Comparison of ENCODE assay signal across 8 mouse cellular contexts in genomic region chr2:26498694-26499093, GRCm38 (mm10). TPM values are rescaled to one million over a fixed set of nuclear protein-coding genes. Genes with fewer than 3 reads are reported as not detected.
DNase-seq lines count a peak whose midpoint lies in the region; ATAC-seq and TF ChIP-seq lines count a peak whose summit lies in the region.

No protein-coding gene starts in this region.

- H3K27me3 ChIP-seq in forebrain, embryonic 10.5 days (ENCODE audit: poor library complexity, severe bottlenecking) = peaks cover 56% of the 10 kb centered on the region
- no peaks in the 10 kb centered on the region for H3K27me3 ChIP-seq in forebrain, postnatal 0 days (ENCODE audit: insufficient read depth, low read length)
- H3K27me3 ChIP-seq in liver, adult 2 months (ENCODE audit: control insufficient read depth, insufficient read depth, low read length) = no peaks in the 10 kb centered on the region
- peaks cover 53% of the 10 kb centered on the region for H3K27me3 ChIP-seq in liver, embryonic 12.5 days (replicated peaks)
- H3K27me3 ChIP-seq in hindbrain, embryonic 16.5 days (replicated peaks; ENCODE audit: control insufficient read depth, insufficient read depth, low read length) = no peaks in the 10 kb centered on the region
- peaks cover 15% of the 10 kb centered on the region for H3K27me3 ChIP-seq in midbrain, postnatal 0 days (ENCODE audit: insufficient read depth, low read length)

- no peak overlapping the region for H3K9ac ChIP-seq in forebrain, postnatal 0 days
- peak overlapping the region; percentile 5; the same call in 1 of the 2 replicates for H3K9ac ChIP-seq in liver, adult 2 months (ENCODE audit: low read depth, low read length)
- H3K9ac ChIP-seq in liver, embryonic 12.5 days = no peak overlapping the region
- H3K9ac ChIP-seq in hindbrain, embryonic 16.5 days (ENCODE audit: low read depth, low read length) = no peak overlapping the region
- H3K9ac ChIP-seq in midbrain, postnatal 0 days (replicated peaks; ENCODE audit: low read length, poor library complexity, severe bottlenecking) = no peak overlapping the region

- no peaks in the 10 kb centered on the region for H3K9me3 ChIP-seq in forebrain, embryonic 10.5 days
- H3K9me3 ChIP-seq in forebrain, postnatal 0 days (ENCODE audit: low read length) = no peaks in the 10 kb centered on the region
- H3K9me3 ChIP-seq in liver, embryonic 12.5 days (replicated peaks) = no peaks in the 10 kb centered on the region
- no peaks in the 10 kb centered on the region for H3K9me3 ChIP-seq in hindbrain, embryonic 16.5 days (ENCODE audit: control insufficient read depth, low read length)
- H3K9me3 ChIP-seq in midbrain, postnatal 0 days (ENCODE audit: low read length) = no peaks in the 10 kb centered on the region

- no peak for TF ChIP-seq POLR2A in liver, adult 2 months (IDR thresholded peaks at IDR 0.05; ENCODE audit: extremely low read depth, insufficient read depth, low read length)

- 80% methylated on average over 8 of the region's 8 CpGs for WGBS in forebrain, embryonic 10.5 days
- whole genome bisulfite sequencing in forebrain, postnatal 0 days = 51% methylated on average over 8 of the region's 8 CpGs
- 58% methylated on average over 8 of the region's 8 CpGs for WGBS in liver, adult 2 months
- 55% methylated on average over 8 of the region's 8 CpGs for WGBS in liver, embryonic 12.5 days (ENCODE audit: insufficient replicate concordance)
- WGBS in hindbrain, embryonic 16.5 days = 52% methylated on average over 8 of the region's 8 CpGs
- WGBS in midbrain, postnatal 0 days = 67% methylated on average over 8 of the region's 8 CpGs

- no peak for TF ChIP-seq CTCF in forebrain, postnatal 0 days (IDR thresholded peaks at IDR 0.05; ENCODE audit: low read depth)
- no peak for TF ChIP-seq CTCF in liver, adult 2 months (IDR thresholded peaks at IDR 0.05; ENCODE audit: low read depth, low read length)
- no peak for TF ChIP-seq CTCF in midbrain, postnatal 0 days (IDR thresholded peaks at IDR 0.05)

- no peak for ATAC-seq in forebrain, postnatal 0 days
- no peak for ATAC-seq in liver, embryonic 12.5 days
- no peak for ATAC-seq in hindbrain, embryonic 16.5 days
- no peak for ATAC-seq in midbrain, postnatal 0 days (ENCODE audit: low FRiP score)

- H3K36me3 ChIP-seq in forebrain, embryonic 10.5 days (replicated peaks) = peaks cover 70% of the 10 kb centered on the region
- H3K36me3 ChIP-seq in forebrain, postnatal 0 days (ENCODE audit: insufficient read depth) = no peaks in the 10 kb centered on the region
- H3K36me3 ChIP-seq in liver, adult 2 months (ENCODE audit: control insufficient read depth, insufficient read depth, low read length) = no peaks in the 10 kb centered on the region
- H3K36me3 ChIP-seq in liver, embryonic 12.5 days = 0 out of 2 replicates have a peak, but pooled peaks cover 3% of the 10 kb centered on the region
- H3K36me3 ChIP-seq in hindbrain, embryonic 16.5 days (ENCODE audit: control insufficient read depth, insufficient read depth, low read length) = no peaks in the 10 kb centered on the region
- H3K36me3 ChIP-seq in midbrain, postnatal 0 days (ENCODE audit: insufficient read depth, low read length) = no peaks in the 10 kb centered on the region

- no peak overlapping the region for H3K4me3 ChIP-seq in forebrain, embryonic 10.5 days
- H3K4me3 ChIP-seq in forebrain, postnatal 0 days (ENCODE audit: low read depth, low read length) = no peak overlapping the region
- no peak overlapping the region for H3K4me3 ChIP-seq in liver, adult 2 months (ENCODE audit: insufficient read depth, low read depth, low read length)
- no peak overlapping the region for H3K4me3 ChIP-seq in liver, embryonic 12.5 days
- no peak overlapping the region for H3K4me3 ChIP-seq in hindbrain, embryonic 16.5 days (ENCODE audit: low read length)
- H3K4me3 ChIP-seq in midbrain, postnatal 0 days (ENCODE audit: low read depth, low read length) = no peak overlapping the region

- peaks cover 70% of the 10 kb centered on the region for H3K79me2 ChIP-seq in liver, adult 2 months (ENCODE audit: control insufficient read depth, insufficient read depth, low read length)

- intact Hi-C loops in left cerebral cortex, postnatal 14 days (cut with DNase I) = no loop called here

- no peak overlapping the region for H3K4me2 ChIP-seq in forebrain, postnatal 0 days (ENCODE audit: low read depth)
- H3K4me2 ChIP-seq in liver, embryonic 12.5 days = no peak overlapping the region
- peak overlapping the region; percentile 66; the same call in 1 of the 2 replicates for H3K4me2 ChIP-seq in hindbrain, embryonic 16.5 days (ENCODE audit: low read length)
- peak overlapping the region; percentile 12; the same call in 1 of the 2 replicates for H3K4me2 ChIP-seq in midbrain, postnatal 0 days (ENCODE audit: low read depth, low read length, poor library complexity, severe bottlenecking)

- H3K27ac ChIP-seq in forebrain, embryonic 10.5 days = peak overlapping the region; percentile 97
- H3K27ac ChIP-seq in forebrain, postnatal 0 days (ENCODE audit: low read depth, low read length) = no peak overlapping the region
- H3K27ac ChIP-seq in liver, adult 2 months (replicated peaks; ENCODE audit: insufficient read depth, low read depth, low read length) = peak overlapping the region; percentile 45
- H3K27ac ChIP-seq in liver, embryonic 12.5 days = no peak overlapping the region
- H3K27ac ChIP-seq in hindbrain, embryonic 16.5 days (ENCODE audit: low read depth, low read length) = 0 out of 2 replicates have a peak overlapping the region, but pooled peaks have one; percentile 5
- H3K27ac ChIP-seq in midbrain, postnatal 0 days (ENCODE audit: low read depth, low read length) = no peak overlapping the region

- DNase-seq in forebrain, embryonic 10.5 days (ENCODE audit: extremely low spot score, low spot score) = no peak
- DNase-seq in forebrain, postnatal 0 days = no peak
- DNase-seq in liver, adult 2 months (ENCODE audit: extremely low read depth, low read depth, low spot score) = no peak
- DNase-seq in midbrain, postnatal 0 days (ENCODE audit: low spot score) = no peak
- DNase-seq in testis, postnatal 14 days (ENCODE audit: low spot score) = no peak
- no peak for DNase-seq in left cerebral cortex, postnatal 14 days (ENCODE audit: low spot score in 2 of 2)

- peaks cover 97% of the 10 kb centered on the region for H3K4me1 ChIP-seq in forebrain, embryonic 10.5 days
- peaks cover 17% of the 10 kb centered on the region for H3K4me1 ChIP-seq in forebrain, postnatal 0 days (ENCODE audit: insufficient read depth)
- H3K4me1 ChIP-seq in liver, adult 2 months (ENCODE audit: control insufficient read depth, insufficient read depth, low read length) = peaks cover 23% of the 10 kb centered on the region
- peaks cover 69% of the 10 kb centered on the region for H3K4me1 ChIP-seq in liver, embryonic 12.5 days
- peaks cover 77% of the 10 kb centered on the region for H3K4me1 ChIP-seq in hindbrain, embryonic 16.5 days (ENCODE audit: control insufficient read depth, insufficient read depth, low read depth, low read length)
- peaks cover 10% of the 10 kb centered on the region; the same call in 1 of the 2 replicates for H3K4me1 ChIP-seq in midbrain, postnatal 0 days (ENCODE audit: insufficient read depth, low read length)

RNA-seq across cellular contexts. Expression of gene Notch1, which starts 17.8 kb away (rescaled TPM):
- polyA plus RNA-seq in forebrain, embryonic 10.5 days (2016; fragmentation: Nextera tagmentation; extraction: Ambion mirVana) = 25.4 and 26.7 TPM in 2 replicates
- total RNA-seq in forebrain, postnatal 0 days (2014; rRNA removed) = 23.8 and 38.7 TPM in 2 replicates
- polyA plus RNA-seq in forebrain, postnatal 0 days (2015; fragmentation: Nextera tagmentation; extraction: Ambion mirVana) = 5.0 and 6.8 TPM in 2 replicates
- 6.2 and 13.8 TPM in 2 replicates for total RNA-seq in liver, adult 2 months (2014; rRNA removed)
- polyA plus RNA-seq in liver, adult 2 months (2012; rRNA removed) = 9.1 and 9.7 TPM in 2 replicates
- 4.1 and 4.4 TPM in 2 replicates for polyA plus RNA-seq in liver, embryonic 12.5 days (2016; fragmentation: Nextera tagmentation; extraction: Ambion mirVana)
- polyA plus RNA-seq in hindbrain, embryonic 16.5 days (2015; fragmentation: Nextera tagmentation; extraction: Ambion mirVana) = 13.3 and 15.1 TPM in 2 replicates
- total RNA-seq in midbrain, postnatal 0 days (2014; rRNA removed) = 48.9 and 65.8 TPM in 2 replicates
- 6.8 and 7.6 TPM in 2 replicates for polyA plus RNA-seq in midbrain, postnatal 0 days (2015; fragmentation: Nextera tagmentation; extraction: Ambion mirVana)
- 10 to 100 TPM; 23.6 to 27.5 TPM for total RNA-seq in left cerebral cortex, postnatal 14 days (2021)

RNA-seq across cellular contexts. Expression of gene Sec16a, which starts 53.7 kb away (rescaled TPM):
- polyA plus RNA-seq in forebrain, embryonic 10.5 days (2016; fragmentation: Nextera tagmentation; extraction: Ambion mirVana) = 27.0 and 29.8 TPM in 2 replicates
- 52.6 and 65.6 TPM in 2 replicates for total RNA-seq in forebrain, postnatal 0 days (2014; rRNA removed)
- 9.0 and 10.9 TPM in 2 replicates for polyA plus RNA-seq in forebrain, postnatal 0 days (2015; fragmentation: Nextera tagmentation; extraction: Ambion mirVana)
- total RNA-seq in liver, adult 2 months (2014; rRNA removed) = 44.5 and 53.2 TPM in 2 replicates
- 70.5 and 78.2 TPM in 2 replicates for polyA plus RNA-seq in liver, adult 2 months (2012; rRNA removed)
- polyA plus RNA-seq in liver, embryonic 12.5 days (2016; fragmentation: Nextera tagmentation; extraction: Ambion mirVana) = 13.0 and 14.4 TPM in 2 replicates
- 15.4 and 19.3 TPM in 2 replicates for polyA plus RNA-seq in hindbrain, embryonic 16.5 days (2015; fragmentation: Nextera tagmentation; extraction: Ambion mirVana)
- 63.3 and 76.7 TPM in 2 replicates for total RNA-seq in midbrain, postnatal 0 days (2014; rRNA removed)
- 9.9 and 12.6 TPM in 2 replicates for polyA plus RNA-seq in midbrain, postnatal 0 days (2015; fragmentation: Nextera tagmentation; extraction: Ambion mirVana)
- 10 to 100 TPM; 42.3 to 45.5 TPM for total RNA-seq in left cerebral cortex, postnatal 14 days (2021)

Comparison
In these comparisons a context has a peak if more than half of its experiments do, and no peak if none do; other contexts are left out.
1. H3K27ac ChIP-seq: peak in forebrain, embryonic 10.5 days (single experiment), liver, adult 2 months (single experiment) and hindbrain, embryonic 16.5 days (single experiment); none in forebrain, postnatal 0 days (single experiment), liver, embryonic 12.5 days (single experiment) and midbrain, postnatal 0 days (single experiment).
2. H3K4me2 ChIP-seq: peak in hindbrain, embryonic 16.5 days (single experiment) and midbrain, postnatal 0 days (single experiment); none in forebrain, postnatal 0 days (single experiment) and liver, embryonic 12.5 days (single experiment).